Mouse (Mus musculus): ENCODE measurements at regions not wholly inside any gene's neighbourhood (a gene's known extent, or its start where the extent isn't known, plus 50 kb on each side); places are given as distances from the start of the nearest gene placed in this dataset.

DNA sequence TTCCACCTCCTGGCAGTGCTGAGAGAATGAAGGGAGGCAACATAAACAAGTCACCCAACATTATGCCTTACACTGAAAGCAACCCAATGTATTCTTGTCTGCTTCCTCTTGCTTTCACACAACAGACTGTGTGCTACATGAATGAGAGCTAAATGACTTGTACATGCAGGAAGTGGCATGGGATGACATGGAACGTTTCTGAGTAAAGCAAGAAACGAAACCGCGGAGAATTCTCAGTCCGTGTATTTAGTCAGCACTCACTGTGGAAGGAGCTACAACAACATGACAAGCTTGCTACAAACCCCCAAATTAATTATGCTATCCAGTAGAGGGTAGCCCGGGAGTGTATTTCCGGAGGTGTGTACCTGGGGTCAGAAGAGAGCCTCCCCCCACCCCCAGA, 349.4 kb upstream of the Fam92a start:
- no peak for DNase-seq

DNA sequence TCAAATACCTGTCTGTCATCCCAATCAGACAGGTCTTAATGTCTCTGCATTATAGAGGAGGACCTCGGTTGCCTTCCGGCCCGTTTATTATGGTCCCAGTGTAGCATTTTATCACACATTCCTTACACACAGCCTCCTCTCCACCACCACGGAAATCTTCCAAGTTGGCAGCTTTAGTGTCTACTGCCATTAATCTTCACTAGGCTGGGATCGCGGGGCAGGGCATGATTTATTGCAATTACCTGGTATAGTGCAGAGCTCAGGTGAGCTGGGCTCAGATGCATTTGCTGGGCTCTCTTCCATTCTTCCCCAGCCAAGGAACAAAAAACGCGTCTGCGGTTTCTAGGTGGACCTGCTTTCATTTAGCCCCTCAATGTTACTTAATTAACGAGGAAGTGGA, 344.7 kb upstream of the Fam92a start:
- no peak for DNase-seq

DNA sequence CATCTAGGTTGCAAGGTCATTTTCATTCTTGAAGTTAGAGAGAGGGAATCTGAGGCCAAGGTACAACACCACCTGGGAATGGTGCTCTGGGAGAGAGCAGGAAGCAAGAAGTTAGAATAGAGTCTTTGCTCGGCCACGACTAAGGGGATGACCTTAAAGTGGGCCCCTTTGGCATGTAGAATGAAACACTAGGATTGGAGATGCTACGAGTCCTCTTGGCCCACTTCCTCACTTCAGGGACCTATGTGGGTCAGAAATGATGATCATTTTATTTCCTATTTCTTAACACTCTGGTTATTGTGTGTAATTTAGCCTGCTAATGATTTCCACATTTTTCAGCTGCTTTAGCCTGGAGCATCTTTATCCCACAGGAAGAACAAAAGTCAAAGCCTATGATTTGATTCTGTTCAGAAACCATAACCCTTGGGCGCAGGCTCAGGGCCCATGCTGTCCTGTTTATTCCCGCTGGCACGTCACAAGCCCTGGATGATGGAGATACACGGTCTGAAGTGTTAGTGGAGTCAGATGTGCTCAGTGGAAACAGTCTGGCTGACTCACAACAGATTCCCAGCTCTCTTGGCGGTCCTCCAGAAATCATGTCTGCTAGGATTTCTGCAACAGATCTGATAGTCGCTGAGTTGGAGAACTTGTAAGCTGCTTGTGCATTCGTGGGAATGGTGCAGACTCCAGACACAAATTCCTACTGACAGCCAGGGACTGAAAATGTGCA, 340.0 kb upstream of the Fam92a start:
- peak; percentile 32 for DNase-seq

DNA sequence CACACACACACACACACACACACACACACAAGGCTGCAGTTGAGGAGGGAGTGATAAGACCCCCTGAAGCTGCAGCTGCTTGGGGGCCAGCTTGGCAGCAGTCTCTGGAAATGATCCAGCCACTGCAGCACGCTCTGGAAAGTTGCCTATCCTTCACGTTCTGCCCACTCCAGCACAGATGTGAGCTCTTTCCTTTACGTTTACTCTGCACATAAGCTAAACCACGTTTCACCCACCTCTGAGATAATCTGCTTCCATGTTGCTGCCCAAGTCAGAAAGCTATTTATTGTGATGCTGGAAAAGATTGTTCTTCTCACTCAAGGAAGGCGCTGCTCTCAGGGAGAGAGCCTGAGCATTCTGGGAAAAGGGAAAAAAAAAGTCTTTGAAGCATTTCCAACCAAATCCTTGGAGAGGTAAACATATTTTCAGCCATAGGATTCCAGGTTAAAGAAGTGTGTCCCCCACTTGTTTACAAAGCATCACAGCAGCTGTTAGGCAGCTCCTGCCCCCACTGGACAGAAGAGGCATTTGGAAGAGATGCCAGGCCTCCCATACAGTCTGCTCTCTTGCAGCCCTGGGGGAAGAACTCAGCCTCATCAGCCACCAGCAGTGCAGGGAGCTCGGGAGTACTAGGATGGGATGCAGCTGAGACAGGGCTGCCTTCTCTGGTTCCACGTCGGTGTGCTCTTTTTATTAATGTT, 335.2 kb upstream of the Fam92a start:
- DNase-seq: no peak

DNA sequence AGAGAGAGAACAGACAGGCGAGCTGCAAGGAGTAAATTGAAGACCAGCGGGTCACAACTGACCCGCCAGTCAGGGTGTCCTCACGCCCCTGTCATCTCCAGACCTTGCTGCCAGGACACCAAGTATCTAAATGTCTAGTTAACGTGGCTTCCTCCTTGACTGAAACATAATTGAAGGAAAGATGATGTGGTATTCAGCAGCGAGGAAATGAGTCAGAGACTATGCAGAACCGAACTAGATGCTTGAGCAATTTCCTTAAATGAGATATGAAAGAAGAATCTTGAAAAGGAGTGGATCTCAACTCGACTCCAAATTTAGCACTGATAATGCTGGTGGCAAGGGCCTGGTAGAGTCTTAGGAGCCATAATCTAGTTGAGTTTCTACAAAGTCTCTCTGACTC, 329.3 kb upstream of the Fam92a start:
- DNase-seq: no peak

DNA sequence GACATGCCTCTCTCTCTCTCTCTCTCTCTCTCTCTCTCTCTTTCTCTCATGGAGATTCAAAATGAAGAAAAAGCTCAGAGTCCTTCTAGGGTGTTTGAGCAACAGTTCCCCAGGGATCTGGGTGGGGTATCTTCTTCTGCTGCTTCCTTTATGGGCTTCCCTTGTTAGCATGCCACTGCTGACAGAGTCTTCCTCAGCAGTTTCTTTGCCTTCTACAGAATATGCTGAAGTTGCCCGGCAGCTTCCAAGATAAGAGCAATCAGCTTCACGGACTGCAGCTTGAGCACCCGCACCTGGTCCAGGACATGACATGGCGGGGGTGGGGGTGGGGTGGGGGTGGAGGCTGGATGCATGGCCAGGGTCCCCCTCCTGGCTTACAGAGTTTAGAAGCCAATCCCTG, 326.6 kb upstream of the Fam92a start:
- DNase-seq: no peak

DNA sequence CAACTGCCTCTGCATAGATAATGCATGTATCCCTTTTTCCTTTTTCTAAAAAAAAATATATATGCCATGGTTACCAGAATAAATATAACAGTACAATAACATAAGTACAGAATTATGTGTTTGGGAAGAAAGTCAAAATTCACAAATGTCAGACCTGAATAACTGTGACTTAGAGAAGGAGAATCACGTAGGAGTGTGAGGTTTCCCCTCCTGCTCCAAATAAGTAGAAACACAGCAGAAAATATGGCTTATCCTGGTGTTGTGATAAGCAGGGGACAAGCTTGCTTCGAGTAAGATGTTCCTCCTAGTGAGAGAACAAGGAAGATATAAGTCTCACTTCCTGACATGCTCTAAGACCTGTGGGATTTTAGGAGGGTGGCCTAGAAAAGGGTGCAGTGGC, 320.7 kb upstream of the Fam92a start:
- DNase-seq: no peak

DNA sequence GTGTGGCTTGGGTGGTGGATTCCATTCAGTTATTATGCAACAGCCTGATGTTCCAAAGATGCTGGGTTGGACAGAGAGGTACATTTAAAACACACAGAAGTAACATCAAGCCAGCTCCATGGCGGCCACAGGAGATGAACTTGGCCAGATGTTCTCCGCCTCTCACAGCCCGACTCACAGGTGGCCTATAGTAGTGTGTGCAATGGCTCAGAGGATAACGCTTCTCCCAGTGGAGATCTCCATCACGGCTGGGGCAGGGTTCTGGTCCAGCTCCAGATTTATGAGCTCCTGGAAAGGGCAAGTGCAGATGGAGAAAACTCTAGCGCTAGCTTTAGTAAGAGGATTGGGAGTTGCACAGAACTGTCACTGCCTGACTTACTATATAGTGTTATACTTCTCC, 319.5 kb upstream of the Fam92a start:
- no peak for DNase-seq

DNA sequence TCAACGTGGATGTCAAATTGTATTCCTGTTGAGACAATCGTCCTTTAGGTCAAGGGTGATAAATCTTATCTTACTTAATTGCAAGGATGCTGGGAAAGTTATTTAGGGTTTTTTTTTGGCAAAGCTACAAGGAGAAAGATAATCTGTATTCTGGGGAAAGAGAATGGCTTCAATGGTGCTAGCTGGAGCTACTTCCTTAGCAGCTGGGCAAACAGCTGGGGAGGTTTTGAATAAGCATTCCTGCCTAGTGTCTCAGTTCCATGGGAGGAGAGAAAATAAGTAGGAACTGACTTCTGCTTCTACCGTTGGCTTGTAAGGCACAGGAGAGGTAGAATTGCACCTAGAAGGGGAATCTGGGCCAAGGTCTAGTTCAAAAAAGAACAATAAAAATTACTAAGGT, 318.3 kb upstream of the Fam92a start:
- DNase-seq: no peak

DNA sequence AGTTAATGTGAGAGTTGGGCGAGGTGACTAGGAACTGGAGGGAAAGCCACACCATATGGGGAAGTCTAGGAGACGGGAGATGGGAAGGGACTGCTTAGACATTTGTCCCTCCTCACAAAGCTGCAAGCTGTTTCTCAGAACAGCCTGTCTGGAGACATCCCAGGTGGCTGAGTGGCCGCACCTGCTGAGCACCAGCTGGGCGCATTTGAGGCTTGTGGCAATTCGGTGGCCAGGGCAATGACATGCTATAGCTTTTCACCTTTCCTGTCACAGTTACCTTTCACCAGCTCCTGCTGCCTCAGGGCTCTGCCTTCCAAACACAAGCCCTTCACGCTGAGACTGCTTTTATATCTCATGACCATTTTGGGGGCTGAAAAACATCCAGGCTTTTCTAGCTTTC, 317.5 kb upstream of the Fam92a start:
- DNase-seq: no peak

DNA sequence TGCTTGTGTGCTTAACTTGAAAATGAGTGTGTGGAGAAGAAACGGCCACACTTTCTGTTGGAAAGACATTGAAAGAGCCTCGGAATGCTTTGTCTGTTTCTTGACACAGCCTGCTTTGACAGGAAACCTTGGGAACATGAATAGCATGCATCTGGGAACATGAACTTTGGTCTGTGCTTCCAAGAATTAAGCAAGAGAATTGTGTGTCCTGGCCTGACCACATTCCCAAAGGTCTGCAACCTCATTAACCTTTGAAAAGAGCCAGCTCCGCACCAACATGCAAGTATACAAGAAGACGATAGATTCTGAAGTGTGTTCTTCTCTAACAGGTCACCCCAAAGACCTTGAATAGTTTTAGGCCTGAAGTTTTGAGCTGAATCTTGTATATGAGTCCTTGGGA, 309.7 kb upstream of the Fam92a start:
- no peak for DNase-seq

DNA sequence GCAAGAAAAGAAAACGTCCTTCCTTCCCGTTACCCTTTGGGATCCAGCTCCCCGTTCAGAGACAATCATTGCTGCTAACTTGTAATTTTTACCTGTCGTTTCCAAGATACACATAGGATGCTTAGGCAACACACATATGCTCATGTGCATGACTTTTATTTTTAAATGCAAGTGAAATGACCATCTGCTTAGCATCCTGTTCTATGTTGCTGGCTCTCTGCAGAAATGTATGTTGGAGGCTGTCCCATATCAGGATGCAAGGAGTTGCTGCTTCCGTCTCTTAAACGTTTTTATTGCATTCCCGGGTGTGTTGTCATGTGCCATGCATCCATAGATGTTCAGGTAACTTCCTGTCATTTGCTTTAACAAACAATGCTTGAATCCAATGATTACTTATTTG, 304.9 kb upstream of the Fam92a start:
- no peak for DNase-seq

DNA sequence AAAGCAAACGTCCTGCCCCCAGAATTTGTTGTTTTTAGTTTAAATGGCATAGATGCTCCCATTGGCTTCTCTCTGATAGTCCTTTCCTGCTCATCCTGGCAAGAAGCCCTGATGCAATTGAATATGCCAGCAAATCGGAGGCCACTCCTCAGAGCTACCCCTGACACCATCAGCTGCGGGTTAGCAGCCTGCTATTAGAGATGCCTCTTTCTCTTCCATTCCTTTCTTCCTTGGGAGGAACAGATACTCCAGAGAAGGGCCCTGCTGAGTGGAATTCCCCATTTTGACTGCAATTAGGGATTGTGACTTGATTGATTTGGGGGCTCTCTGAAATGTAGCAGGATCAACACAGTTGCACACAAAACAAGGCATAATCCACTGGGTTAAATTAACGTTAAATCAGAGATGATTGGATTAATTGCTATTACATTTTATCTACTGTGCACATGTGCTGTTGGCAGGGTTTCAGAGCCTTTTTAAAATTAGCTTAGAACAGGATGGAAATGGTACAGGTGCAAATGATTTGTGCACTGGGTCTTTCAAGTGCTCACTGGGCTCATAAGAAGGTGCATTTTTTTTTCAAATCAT, 303.3 kb upstream of the Fam92a start:
- no peak for DNase-seq

DNA sequence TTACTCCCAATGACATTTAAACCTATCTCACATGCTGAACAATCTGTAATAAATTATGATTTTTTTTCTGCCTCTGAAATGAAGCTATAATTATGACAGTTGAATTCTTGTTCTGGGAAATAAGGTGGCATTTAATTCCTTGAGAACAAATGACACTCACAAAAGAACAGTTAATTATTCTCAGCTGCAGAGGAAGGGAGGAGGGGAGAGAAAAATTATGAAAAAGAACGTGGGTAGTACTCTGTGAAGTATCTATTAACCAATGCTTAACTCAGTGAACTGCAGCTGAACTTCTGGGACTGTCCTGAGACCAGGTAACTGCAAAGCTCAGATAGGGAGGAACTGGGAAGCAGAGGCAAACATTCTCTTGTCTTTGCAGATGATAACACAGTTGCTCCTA, 302.6 kb upstream of the Fam92a start:
- DNase-seq: no peak

DNA sequence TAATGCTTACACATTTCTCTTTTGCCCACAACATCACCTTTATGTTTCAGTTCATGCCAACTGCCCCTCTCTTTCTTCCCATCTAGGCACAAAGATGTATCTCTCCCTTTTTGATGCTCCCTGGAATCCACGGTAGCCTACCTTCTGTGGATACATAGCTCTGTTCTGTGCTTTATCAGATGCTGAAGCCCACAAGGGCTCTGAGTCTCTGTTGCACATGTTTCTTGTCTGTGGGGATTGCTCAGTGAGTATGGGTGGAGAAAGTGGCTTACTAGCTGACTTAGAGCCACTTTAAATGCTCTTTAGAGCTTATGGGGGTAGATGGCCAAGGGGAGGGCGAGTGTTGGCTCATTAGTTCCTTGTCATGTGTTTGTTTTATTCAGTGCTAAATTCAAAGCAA, 289.9 kb upstream of the Fam92a start:
- DNase-seq: no peak

DNA sequence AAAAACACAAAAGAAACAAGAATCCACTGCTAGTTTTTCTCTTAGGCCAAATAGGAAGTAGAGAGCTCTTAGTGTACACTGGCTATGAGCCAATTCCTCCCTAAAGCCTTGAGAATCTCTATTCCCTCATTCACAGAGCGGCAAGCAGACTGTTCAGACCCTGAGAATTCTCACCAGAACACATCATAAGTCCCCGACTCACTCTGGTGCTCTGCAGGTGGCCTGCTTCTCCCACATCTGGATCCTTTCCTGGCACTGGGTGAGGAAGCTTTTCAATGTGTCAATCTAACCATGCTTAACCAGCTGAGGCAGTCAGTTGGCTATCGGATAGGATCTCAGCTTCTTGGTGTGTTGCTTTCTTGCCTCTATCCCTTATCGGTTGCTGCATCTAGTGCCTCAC, 289.4 kb upstream of the Fam92a start:
- DNase-seq: no peak

DNA sequence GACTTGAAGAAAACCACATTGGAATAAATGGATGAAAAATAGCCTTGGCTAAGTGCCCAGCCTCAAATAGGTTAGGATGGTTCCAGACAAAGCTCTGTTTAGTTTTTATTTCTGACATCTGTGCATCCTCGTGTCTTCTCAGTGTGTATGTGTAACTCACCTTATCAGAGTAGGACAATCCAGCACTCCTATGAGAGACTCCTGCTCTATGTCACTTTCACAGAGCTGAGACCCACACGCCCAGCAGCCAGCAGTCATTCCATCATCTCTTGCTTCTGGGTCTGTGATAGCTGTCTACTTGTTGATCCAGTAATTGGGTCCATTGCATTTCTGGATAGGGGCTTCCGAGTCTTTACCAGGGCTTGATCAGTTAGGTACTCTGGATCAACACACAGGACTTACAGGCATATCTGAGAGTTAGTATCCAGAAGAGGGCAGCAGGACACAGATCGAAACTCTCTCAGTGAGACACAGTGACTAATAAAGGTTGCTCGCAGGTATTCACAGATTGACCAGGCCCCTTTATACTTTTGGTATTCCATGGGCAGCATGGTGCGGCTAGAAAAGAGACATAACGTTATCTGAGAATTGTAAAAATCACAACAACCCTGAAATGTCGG, 286.3 kb upstream of the Fam92a start:
- DNase-seq: no peak

DNA sequence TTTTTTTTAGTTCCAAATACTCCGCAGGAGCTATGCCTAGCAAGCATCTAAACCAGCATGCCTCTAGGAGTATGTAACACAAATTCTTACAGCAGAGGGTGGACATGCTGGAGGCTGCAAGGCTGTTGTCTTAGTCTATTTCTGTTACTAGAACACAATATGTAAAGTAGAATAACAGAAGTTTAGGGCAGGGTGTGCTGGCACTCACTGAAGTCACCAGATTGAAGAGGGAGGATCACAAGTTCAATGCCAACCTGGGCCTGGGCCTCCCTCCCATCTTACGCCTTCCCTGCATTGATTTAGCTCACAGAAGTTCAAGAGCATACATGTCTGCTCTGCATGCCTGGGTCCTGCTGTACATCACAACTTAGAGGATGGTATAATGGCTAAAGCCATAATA, 280.3 kb upstream of the Fam92a start:
- no peak for DNase-seq

DNA sequence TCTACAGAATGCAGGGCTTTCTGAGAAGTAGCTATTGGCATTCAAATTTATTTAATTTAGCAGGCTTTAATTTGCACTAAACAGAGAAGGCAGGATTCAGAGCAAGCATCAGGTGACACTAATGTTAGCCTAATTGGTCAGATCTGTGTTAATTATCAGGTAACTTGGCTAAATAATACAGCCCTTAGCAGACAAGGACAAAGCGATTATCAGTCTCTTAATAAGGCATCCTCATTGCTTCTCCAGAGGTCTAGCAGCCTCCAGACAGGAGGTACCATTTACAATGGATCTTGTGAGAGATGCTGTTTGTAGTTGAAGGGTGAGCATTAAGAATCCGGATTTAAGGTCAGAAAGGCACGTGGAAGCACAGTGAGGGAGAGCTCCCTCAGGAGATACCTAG, 253.7 kb upstream of the Fam92a start:
- DNase-seq: no peak

DNA sequence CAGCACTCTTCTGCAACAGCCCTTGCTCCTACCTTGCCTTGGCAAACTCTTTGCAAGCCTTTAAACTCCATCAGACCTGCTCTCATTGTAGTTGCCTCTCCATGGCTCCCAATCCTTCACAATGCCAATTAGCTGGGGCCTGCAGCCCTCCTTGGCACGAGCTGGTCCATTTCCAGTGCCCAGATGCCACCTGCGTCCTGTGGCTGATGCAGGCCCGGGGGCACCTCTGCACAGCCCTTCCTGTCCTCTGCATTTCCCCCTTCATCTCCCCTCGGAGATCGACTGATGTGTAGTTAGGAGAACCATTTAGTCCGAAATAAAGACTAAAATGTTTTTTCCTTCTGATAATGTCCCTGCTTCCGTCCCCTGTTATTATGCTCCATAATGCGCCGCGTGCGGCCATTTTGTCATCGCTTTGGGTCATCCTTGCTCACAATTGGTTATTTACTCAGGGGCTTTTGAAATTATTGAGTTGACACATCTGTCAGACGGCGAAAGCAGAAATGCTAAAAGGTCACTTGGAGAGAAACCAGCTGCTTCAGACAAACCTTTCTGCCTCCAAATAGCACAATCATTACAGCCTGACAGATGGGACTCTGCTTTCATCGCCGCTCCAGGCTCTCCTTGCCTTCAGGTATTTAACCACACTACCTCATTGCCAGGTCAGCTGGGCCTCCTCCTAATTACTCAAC, 250.0 kb upstream of the Fam92a start:
- DNase-seq: no peak

DNA sequence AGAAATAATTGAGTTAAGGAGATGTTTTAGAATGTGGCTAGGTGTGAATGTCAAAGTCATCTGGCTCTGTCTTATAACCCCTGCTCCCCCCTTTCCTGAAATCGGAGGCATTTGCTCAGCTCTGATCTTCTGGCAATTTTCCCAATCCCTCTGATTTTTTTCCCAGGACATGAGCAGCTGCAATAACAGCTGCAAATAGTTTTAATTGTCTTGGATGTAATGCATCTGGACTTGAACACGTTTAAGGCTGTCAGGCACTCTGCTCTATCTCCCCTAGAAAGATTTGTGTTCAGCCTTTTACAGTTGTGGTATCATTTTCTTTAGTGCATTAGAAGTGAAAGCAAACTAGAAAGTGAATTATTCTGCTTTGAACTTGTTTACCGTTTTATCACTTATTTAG, 246.3 kb upstream of the Fam92a start:
- no peak for DNase-seq

DNA sequence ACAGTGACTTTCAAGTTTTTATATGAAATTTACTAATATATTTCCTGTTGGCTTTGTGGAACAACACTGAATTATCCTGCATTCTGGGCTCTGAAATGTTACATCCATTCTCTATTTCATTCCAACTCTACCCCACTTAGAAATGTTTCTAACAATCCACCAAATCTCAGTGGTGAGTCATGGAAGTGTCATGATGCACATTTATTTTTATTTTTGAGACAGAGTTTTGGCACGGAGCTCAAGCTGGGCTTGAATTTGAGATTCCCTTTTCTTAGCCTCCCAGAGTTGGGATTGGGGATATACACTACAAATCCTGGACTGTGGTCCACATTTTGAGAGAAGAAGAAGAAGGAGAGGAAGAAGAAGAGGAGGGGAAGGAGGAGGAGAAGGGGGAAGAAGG, 223.5 kb upstream of the Fam92a start:
- DNase-seq: no peak

DNA sequence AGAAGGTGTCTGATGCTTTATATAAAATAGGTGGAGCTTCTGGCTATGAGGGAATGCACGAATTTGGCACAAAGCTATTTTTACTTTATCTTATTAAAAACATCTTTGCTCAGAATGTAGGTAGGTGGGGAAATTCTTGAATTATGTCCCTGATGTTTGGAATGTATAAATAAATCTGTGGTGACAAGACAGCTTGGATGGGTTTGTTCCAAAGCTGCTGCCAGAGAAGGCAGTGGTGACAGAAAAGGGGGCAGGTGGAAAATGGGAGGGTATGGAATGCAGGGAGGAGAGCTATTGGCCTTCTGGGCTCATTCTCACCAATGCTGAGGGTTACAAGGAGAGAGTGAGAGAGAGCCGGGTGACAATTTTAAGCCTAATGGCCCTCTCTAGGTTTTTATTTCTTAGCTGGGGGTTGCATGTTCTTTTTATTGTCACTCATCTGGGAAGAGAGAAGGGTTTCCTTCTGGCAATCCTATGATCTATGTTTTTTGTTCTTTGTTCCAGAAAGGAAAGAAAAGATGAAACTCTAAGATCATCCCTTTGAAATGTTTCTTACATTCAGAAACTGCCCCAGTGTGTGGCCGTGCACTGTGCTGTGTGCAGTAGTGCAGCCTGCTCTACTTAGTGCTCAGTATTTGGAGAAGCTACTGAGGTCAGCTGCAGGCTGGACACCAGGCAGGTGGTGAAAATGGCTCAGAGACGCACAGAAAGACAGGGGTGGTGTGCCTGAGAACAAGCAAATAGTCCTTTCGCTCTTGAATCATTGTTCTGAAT, 205.2 kb upstream of the Fam92a start:
- no peak for DNase-seq
